Mouse (Mus musculus): ENCODE results near the gene Homez. TPM values are rescaled to one million over a fixed set of nuclear protein-coding genes. Genes with fewer than 3 reads are reported as not detected.

The Homez gene
- polyA plus RNA-seq, 1 experiment, result 5.0 TPM

Other genes starting within 250 kb of the Homez start
- gene Psmb11, start 249.5 kb downstream of the Homez start, polyA plus RNA-seq (2012; rRNA removed), result not detected in 2 replicates
- gene Gm17606, start 230.0 kb downstream of the Homez start, polyA plus RNA-seq (2012; rRNA removed), result not detected in 2 replicates
- 1.5 and 1.6 TPM in 2 replicates for gene Cdh24, start 229.6 kb downstream of the Homez start, polyA plus RNA-seq (2012; rRNA removed)
- gene 1700123O20Rik, start 184.7 kb downstream of the Homez start, polyA plus RNA-seq (2012; rRNA removed), result 55.7 and 64.4 TPM in 2 replicates
- 129 and 169 TPM in 2 replicates for gene Acin1, start 184.0 kb downstream of the Homez start, polyA plus RNA-seq (2012; rRNA removed)
- 0.06 and 0.14 TPM in 2 replicates for gene Gm29776, start 172.1 kb downstream of the Homez start, polyA plus RNA-seq (2012; rRNA removed)
- gene Cebpe, start 158.8 kb downstream of the Homez start, polyA plus RNA-seq (2012; rRNA removed), result 0.40 and 0.47 TPM in 2 replicates
- 20.0 and 27.4 TPM in 2 replicates for gene Slc7a8, start 89.0 kb downstream of the Homez start, polyA plus RNA-seq (2012; rRNA removed)
- 0.06 and 0.08 TPM in 2 replicates for gene Rnf212b, start 56.8 kb downstream of the Homez start, polyA plus RNA-seq (2012; rRNA removed)
- gene Ppp1r3e, start 6.6 kb upstream of the Homez start, polyA plus RNA-seq (2012; rRNA removed), result 9.4 and 13.5 TPM in 2 replicates
- 63.7 and 76.7 TPM in 2 replicates for gene Bcl2l2, start 12.4 kb upstream of the Homez start, polyA plus RNA-seq (2012; rRNA removed)
- gene Gm20521, start 12.5 kb upstream of the Homez start, polyA plus RNA-seq (2012; rRNA removed), result 0.28 and 0.40 TPM in 2 replicates
- gene Pabpn1, start 21.5 kb upstream of the Homez start, polyA plus RNA-seq (2012; rRNA removed), result 278 and 430 TPM in 2 replicates
- gene Slc22a17, start 42.2 kb upstream of the Homez start, polyA plus RNA-seq (2012; rRNA removed), result 102 and 148 TPM in 2 replicates
- 46.6 and 52.9 TPM in 2 replicates for gene Efs, start 55.2 kb upstream of the Homez start, polyA plus RNA-seq (2012; rRNA removed)
- 0.07 and 0.09 TPM in 2 replicates for gene Il25, start 61.7 kb upstream of the Homez start, polyA plus RNA-seq (2012; rRNA removed)
- 4.2 and 5.1 TPM in 2 replicates for gene Cmtm5, start 65.3 kb upstream of the Homez start, polyA plus RNA-seq (2012; rRNA removed)
- 0.15 and 0.22 TPM in 2 replicates for gene Myh6, start 96.0 kb upstream of the Homez start, polyA plus RNA-seq (2012; rRNA removed)
- not detected in 2 replicates for gene Gm17428, start 106.0 kb upstream of the Homez start, polyA plus RNA-seq (2012; rRNA removed)
- gene Myh7, start 123.7 kb upstream of the Homez start, polyA plus RNA-seq (2012; rRNA removed), result 0.26 and 0.47 TPM in 2 replicates
- 53.7 and 65.8 TPM in 2 replicates for gene Ngdn, start 144.5 kb upstream of the Homez start, polyA plus RNA-seq (2012; rRNA removed)
- gene Zfhx2, start 221.4 kb upstream of the Homez start, polyA plus RNA-seq (2012; rRNA removed), result 0.66 and 2.0 TPM in 2 replicates
- 6.6 and 11.6 TPM in 2 replicates for gene Thtpa, start 223.8 kb upstream of the Homez start, polyA plus RNA-seq (2012; rRNA removed)
- 22.5 and 26.6 TPM in 2 replicates for gene Ap1g2, start 235.6 kb upstream of the Homez start, polyA plus RNA-seq (2012; rRNA removed)
- 2.4 and 2.8 TPM in 2 replicates for gene Jph4, start 246.0 kb upstream of the Homez start, polyA plus RNA-seq (2012; rRNA removed)